Mouse (Mus musculus) hindbrain, embryonic 14.5 days (tissue): ENCODE data around the gene Nexn. TPM values are rescaled to one million over a fixed set of nuclear protein-coding genes. Genes with fewer than 3 reads are reported as not detected.

Experiments used
- ATAC-seq: fragments of 200-750 bp; cut with Nextera tagmentation; 2 replicates; pipeline ENCODE4 v1.8.0; 2017; ENCODE audit warnings: moderate number of reproducible peaks, mild to moderate bottlenecking, moderate TSS enrichment, moderate library complexity; ENCODE audit not compliant: low FRiP score
- DNase-seq: peaks from one replicate; pipeline ENCODE4 v3.0.0-alpha.2; 2015; ENCODE audit warnings: low spot score
- H3K27ac ChIP-seq: fragments of 300-500 bp; sonication (generic); 2 replicates; pipeline ENCODE4 v1.5.1; 2014; ENCODE audit warnings: mild to moderate bottlenecking, moderate library complexity
- H3K27me3 ChIP-seq: fragments of 300-500 bp; sonication (generic); 2 replicates; pipeline ENCODE4 v1.6.1; 2014; ENCODE audit warnings: mild to moderate bottlenecking, low read length, mixed read lengths; ENCODE audit not compliant: control insufficient read depth, insufficient read depth
- H3K36me3 ChIP-seq: fragments of 300-500 bp; sonication (generic); replicated peaks from 2 replicates; pipeline ENCODE4 v1.6.1; 2014; ENCODE audit not compliant: control insufficient read depth, insufficient read depth
- H3K4me1 ChIP-seq: fragments of 300-500 bp; sonication (generic); replicated peaks from 2 replicates; pipeline ENCODE4 v1.6.1; 2014; ENCODE audit warnings: antibody characterized with exemption, low read length, mixed read lengths; ENCODE audit not compliant: control insufficient read depth, insufficient read depth
- H3K4me2 ChIP-seq: fragments of 300-500 bp; sonication (generic); replicated peaks from 2 replicates; pipeline ENCODE4 v1.6.1; 2014; ENCODE audit warnings: mild to moderate bottlenecking, moderate library complexity
- H3K4me3 ChIP-seq: fragments of 300-500 bp; sonication (generic); replicated peaks from 2 replicates; pipeline ENCODE4 v1.5.1; 2014; ENCODE audit warnings: mild to moderate bottlenecking, low read length
- H3K9ac ChIP-seq: fragments of 300-500 bp; sonication (generic); 2 replicates; pipeline ENCODE4 v1.6.1; 2014
- H3K9me3 ChIP-seq: fragments of 300-500 bp; sonication (generic); 2 replicates; pipeline ENCODE4 v1.6.1; 2016; ENCODE audit warnings: low read length; ENCODE audit not compliant: control insufficient read depth
- WGBS: fragments of 180-500 bp; shearing (Covaris S2); extraction: QIAGEN DNeasy Blood & Tissue Kit; methylation state at CpG from one replicate; pipeline ENCODE4 v1.1.7; 2014; 5-methylcytosine and 5-hydroxymethylcytosine counted together
- polyA plus RNA-seq: library from polyadenylated mRNA; unstranded; fragments of >200 nt; fragmentation: Nextera tagmentation; extraction: Ambion mirVana; gene quantifications from 2 replicates; pipeline ENCODE4 v1.2.1, GENCODE M21; 2014

Gene Nexn
- polyA plus RNA-seq, 1 experiment from 2014 or later, result 1.8 TPM

GRCm38 (mm10) chr3:152284759-152285158 is 18.6 kb upstream of the Nexn start:
- no peak overlapping the region for H3K4me2 ChIP-seq
- 93% methylated on average over 5 of the region's 5 CpGs for WGBS
- H3K9ac ChIP-seq, result no peak overlapping the region
- ATAC-seq (no peak), DNase-seq (no peak)
- H3K4me1 ChIP-seq, result no peaks in the 10 kb centered on the region
- no peak overlapping the region for H3K4me3 ChIP-seq
- H3K27ac ChIP-seq, result no peak overlapping the region
- H3K36me3 ChIP-seq, result peaks cover 87% of the 10 kb centered on the region
- H3K27me3 ChIP-seq, result no peaks in the 10 kb centered on the region
- no peaks in the 10 kb centered on the region for H3K9me3 ChIP-seq

- Histone ChIP-seq H3K27ac (no peak overlapping the region), H3K4me3 (no peak overlapping the region), H3K4me1 (no peaks in the 10 kb centered on the region), H3K27me3 (no peaks in the 10 kb centered on the region), H3K4me2 (no peak overlapping the region), H3K9ac (no peak overlapping the region), H3K36me3 (peaks cover 86% of the 10 kb centered on the region), H3K9me3 (no peaks in the 10 kb centered on the region)
- 100% methylated on average over 1 of the region's 1 CpGs for WGBS
- no peak for DNase-seq
- no peak for ATAC-seq
Measured at GRCm38 (mm10) chr3:152284306-152284705, 18.2 kb upstream of the Nexn start.

- no peak overlapping the region for H3K27ac ChIP-seq
- WGBS, result 39% methylated on average over 3 of the region's 3 CpGs
- H3K4me1 ChIP-seq, result no peaks in the 10 kb centered on the region
- H3K36me3 ChIP-seq, result peaks cover 74% of the 10 kb centered on the region
- no peak overlapping the region for H3K4me3 ChIP-seq
- no peak overlapping the region for H3K4me2 ChIP-seq
- ATAC-seq, result no peak
- H3K9me3 ChIP-seq, result no peaks in the 10 kb centered on the region
- H3K27me3 ChIP-seq, result no peaks in the 10 kb centered on the region
- DNase-seq, result no peak
- H3K9ac ChIP-seq, result no peak overlapping the region
Measured at GRCm38 (mm10) chr3:152282126-152282525, 16.0 kb upstream of the Nexn start.

- WGBS, result 80% methylated on average over 2 of the region's 2 CpGs
- Histone ChIP-seq H3K27me3 (no peaks in the 10 kb centered on the region), H3K4me1 (no peaks in the 10 kb centered on the region), H3K9ac (no peak overlapping the region), H3K36me3 (peaks cover 64% of the 10 kb centered on the region), H3K4me3 (no peak overlapping the region), H3K9me3 (no peaks in the 10 kb centered on the region), H3K4me2 (no peak overlapping the region), H3K27ac (no peak overlapping the region)
- DNase-seq (no peak), ATAC-seq (no peak)
Measured at GRCm38 (mm10) chr3:152278431-152278830, 12.3 kb upstream of the Nexn start.

GRCm38 (mm10) chr3:152277912-152278311 is 11.8 kb upstream of the Nexn start:
- no peak overlapping the region for H3K4me2 ChIP-seq
- no peaks in the 10 kb centered on the region for H3K9me3 ChIP-seq
- 94% methylated on average over 2 of the region's 2 CpGs for WGBS
- H3K27ac ChIP-seq, result no peak overlapping the region
- no peak overlapping the region for H3K4me3 ChIP-seq
- no peak for DNase-seq
- H3K4me1 ChIP-seq, result no peaks in the 10 kb centered on the region
- peaks cover 64% of the 10 kb centered on the region for H3K36me3 ChIP-seq
- H3K27me3 ChIP-seq, result no peaks in the 10 kb centered on the region
- no peak for ATAC-seq
- no peak overlapping the region for H3K9ac ChIP-seq

- no peak overlapping the region for H3K4me2 ChIP-seq
- WGBS, result 99% methylated on average over 3 of the region's 3 CpGs
- H3K4me3 ChIP-seq, result no peak overlapping the region
- no peak for ATAC-seq
- H3K9me3 ChIP-seq, result no peaks in the 10 kb centered on the region
- H3K4me1 ChIP-seq, result no peaks in the 10 kb centered on the region
- peaks cover 63% of the 10 kb centered on the region for H3K36me3 ChIP-seq
- H3K27ac ChIP-seq, result no peak overlapping the region
- no peaks in the 10 kb centered on the region for H3K27me3 ChIP-seq
- no peak for DNase-seq
- no peak overlapping the region for H3K9ac ChIP-seq
Measured at GRCm38 (mm10) chr3:152276935-152277334, 10.8 kb upstream of the Nexn start.

GRCm38 (mm10) chr3:152275008-152275407 is 8.9 kb upstream of the Nexn start:
- no peaks in the 10 kb centered on the region for H3K27me3 ChIP-seq
- WGBS, result 70% methylated on average over 8 of the region's 8 CpGs
- no peak for ATAC-seq
- no peaks in the 10 kb centered on the region for H3K4me1 ChIP-seq
- H3K9me3 ChIP-seq, result no peaks in the 10 kb centered on the region
- H3K4me3 ChIP-seq, result no peak overlapping the region
- peaks cover 46% of the 10 kb centered on the region for H3K36me3 ChIP-seq
- no peak for DNase-seq
- no peak overlapping the region for H3K4me2 ChIP-seq
- no peak overlapping the region for H3K9ac ChIP-seq
- no peak overlapping the region for H3K27ac ChIP-seq

GRCm38 (mm10) chr3:152272974-152273685 is 7.0 kb upstream of the Nexn start:
- DNase-seq, result no peak
- Histone ChIP-seq H3K4me3 (no peak overlapping the region), H3K27ac (no peak overlapping the region), H3K4me1 (no peaks in the 10 kb centered on the region), H3K9me3 (no peaks in the 10 kb centered on the region), H3K9ac (no peak overlapping the region), H3K27me3 (no peaks in the 10 kb centered on the region), H3K36me3 (peaks cover 38% of the 10 kb centered on the region), H3K4me2 (no peak overlapping the region)
- 67% methylated on average over 20 of the region's 20 CpGs for WGBS
- ATAC-seq, result no peak

GRCm38 (mm10) chr3:152271876-152272275 is 5.7 kb upstream of the Nexn start:
- Histone ChIP-seq H3K9me3 (no peaks in the 10 kb centered on the region), H3K4me1 (no peaks in the 10 kb centered on the region), H3K4me3 (no peak overlapping the region), H3K36me3 (peaks cover 33% of the 10 kb centered on the region), H3K27ac (no peak overlapping the region), H3K9ac (no peak overlapping the region), H3K4me2 (no peak overlapping the region), H3K27me3 (no peaks in the 10 kb centered on the region)
- WGBS, result 91% methylated on average over 6 of the region's 6 CpGs
- no peak for DNase-seq
- no peak for ATAC-seq
